Comparison of ENCODE assay signal across 20 mouse cellular contexts in the genomic region with DNA sequence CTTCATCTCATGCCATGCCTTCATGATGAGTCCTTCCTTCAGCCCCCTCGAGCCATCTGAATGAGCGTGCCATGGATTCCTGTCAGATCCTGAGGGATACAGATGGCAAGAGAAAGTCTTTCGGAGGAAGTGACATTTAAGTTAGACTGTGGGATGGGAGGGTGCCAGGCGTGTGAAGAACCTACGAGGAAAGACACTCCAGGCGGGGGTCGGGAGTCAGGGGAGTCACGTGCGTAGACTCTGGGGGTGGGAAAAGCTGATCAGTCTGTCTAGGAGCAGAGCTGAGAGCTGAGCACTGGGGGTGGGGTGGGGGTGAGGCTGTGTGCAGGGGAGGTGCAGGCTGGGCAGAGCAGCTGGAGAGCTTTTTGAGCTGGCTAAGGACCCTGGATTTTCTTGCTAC.
DNase-seq lines count a peak whose midpoint lies in the region; ATAC-seq and TF ChIP-seq lines count a peak whose summit lies in the region.
"Had no signal": no experiment of that assay in that cellular context is flagged by ENCODE, and none has a peak within 500 bp of the region (broad histone marks: within the 10 kb centered on the region; RNA-seq: fewer than 3 reads in every experiment).

No protein-coding gene starts in this region.

- no peak for TF ChIP-seq CTCF in layer of hippocampus, adult 2 months (conservative IDR thresholded peaks at IDR 0.05)

- H3K4me3 ChIP-seq in layer of hippocampus, adult 2 months = no peak overlapping the region
- no peak overlapping the region for H3K4me3 ChIP-seq in hindbrain, embryonic 12.5 days
- H3K4me3 ChIP-seq: forebrain, embryonic 13.5 days; limb, embryonic 15.5 days; neural tube, embryonic 12.5 days had no signal

- ATAC-seq in hindbrain, embryonic 12.5 days (ENCODE audit: low FRiP score) = no peak
- ATAC-seq: CD4-positive, CD25-positive, alpha-beta regulatory T cell, adult 4 months; forebrain, embryonic 13.5 days; hindbrain, embryonic 16.5 days had no signal

- intact Hi-C loops in heart, postnatal 25 days (cut with DNase I) = no loop called here

- H3K27ac ChIP-seq in layer of hippocampus, adult 2 months = no peak overlapping the region
- no peak overlapping the region for H3K27ac ChIP-seq in hindbrain, embryonic 12.5 days
- H3K27ac ChIP-seq: forebrain, embryonic 13.5 days; limb, embryonic 15.5 days; neural tube, embryonic 12.5 days had no signal

- no peaks in the 10 kb centered on the region for H3K27me3 ChIP-seq in hindbrain, embryonic 12.5 days
- H3K27me3 ChIP-seq: forebrain, embryonic 13.5 days; limb, embryonic 15.5 days; neural tube, embryonic 12.5 days had no signal

- H3K36me3 ChIP-seq in hindbrain, embryonic 12.5 days = no peaks in the 10 kb centered on the region
- H3K36me3 ChIP-seq: limb, embryonic 15.5 days; neural tube, embryonic 12.5 days had no signal

- no peak overlapping the region for H3K4me2 ChIP-seq in hindbrain, embryonic 12.5 days (replicated peaks)
- H3K4me2 ChIP-seq: forebrain, embryonic 13.5 days; limb, embryonic 15.5 days; lung, embryonic 14.5 days; neural tube, embryonic 12.5 days had no signal

- H3K9ac ChIP-seq in hindbrain, embryonic 12.5 days = no peak overlapping the region
- H3K9ac ChIP-seq: forebrain, embryonic 13.5 days; limb, embryonic 15.5 days; lung, embryonic 14.5 days; neural tube, embryonic 12.5 days had no signal

- peak; percentile 26 to 70 for DNase-seq in frontal cortex, postnatal 10 days (ENCODE audit: low spot score in 2 of 2)
- peak; percentile 39 to 67 for DNase-seq in layer of hippocampus, adult 2 months (ENCODE audit: low spot score in 2 of 2)
- peak; percentile 14 to 85 for DNase-seq in left cerebral cortex, adult 8-10 months (ENCODE audit: low spot score in 2 of 2)
- DNase-seq in right cerebral cortex, postnatal 14 days = peak; percentile 65
- no peak for DNase-seq in thymus, postnatal 4 days
- no peak for DNase-seq in heart, postnatal 25 days (ENCODE audit: low spot score)
- DNase-seq in adrenal gland, postnatal 4 days (ENCODE audit: low spot score in 2 of 2) = no peak
- DNase-seq: adrenal gland, adult 2 months; cerebellum, adult 9-11 months; embryo, embryonic 11 days; kidney, adult 18-20 months; kidney, postnatal 25 days; lung, embryonic 14.5 days; thymus, postnatal 36 days had no signal

- H3K9me3 ChIP-seq in hindbrain, embryonic 12.5 days (replicated peaks) = no peaks in the 10 kb centered on the region
- H3K9me3 ChIP-seq: forebrain, embryonic 13.5 days; limb, embryonic 15.5 days; neural tube, embryonic 12.5 days had no signal

- no peaks in the 10 kb centered on the region for H3K4me1 ChIP-seq in hindbrain, embryonic 12.5 days
- H3K4me1 ChIP-seq: forebrain, embryonic 13.5 days; limb, embryonic 15.5 days; neural tube, embryonic 12.5 days had no signal

- WGBS in hindbrain, embryonic 12.5 days = 82% methylated on average over 9 of the region's 9 CpGs

Comparison
In these comparisons a context has a peak if more than half of its experiments do, and no peak if none do; other contexts are left out.
1. DNase-seq: peak in frontal cortex, postnatal 10 days (2 of 2), layer of hippocampus, adult 2 months (2 of 2), left cerebral cortex, adult 8-10 months (2 of 2) and right cerebral cortex, postnatal 14 days (single experiment); none in thymus, postnatal 4 days (single experiment), heart, postnatal 25 days (single experiment) and adrenal gland, postnatal 4 days (0 of 2).